Comparison of ENCODE assay signal across 10 mouse cellular contexts in genomic region chr11:53411738-53412137, GRCm38 (mm10). TPM values are rescaled to one million over a fixed set of nuclear protein-coding genes. Genes with fewer than 3 reads are reported as not detected.
DNase-seq lines count a peak whose midpoint lies in the region; ATAC-seq and TF ChIP-seq lines count a peak whose summit lies in the region.
"Had no signal": no experiment of that assay in that cellular context is flagged by ENCODE, and none has a peak within 500 bp of the region (broad histone marks: within the 10 kb centered on the region; RNA-seq: fewer than 3 reads in every experiment).

No protein-coding gene starts in this region.

- H3K27me3 ChIP-seq in midbrain, postnatal 0 days (ENCODE audit: insufficient read depth, low read length) = no peaks in the 10 kb centered on the region
- no peaks in the 10 kb centered on the region for H3K27me3 ChIP-seq in midbrain, embryonic 10.5 days (ENCODE audit: low read depth, poor library complexity, severe bottlenecking)
- no peaks in the 10 kb centered on the region for H3K27me3 ChIP-seq in splenic B cell, adult 2 months (ENCODE audit: control insufficient read depth, insufficient read depth, low read length, poor library complexity, severe bottlenecking)

- no peak overlapping the region for H3K9ac ChIP-seq in midbrain, postnatal 0 days (replicated peaks; ENCODE audit: low read length, poor library complexity, severe bottlenecking)

- no peak overlapping the region for H3K4me3 ChIP-seq in midbrain, postnatal 0 days (ENCODE audit: low read depth, low read length)
- H3K4me3 ChIP-seq in midbrain, embryonic 10.5 days = no peak overlapping the region

- H3K4me1 ChIP-seq in midbrain, postnatal 0 days (ENCODE audit: insufficient read depth, low read length) = no peaks in the 10 kb centered on the region
- no peaks in the 10 kb centered on the region for H3K4me1 ChIP-seq in midbrain, embryonic 10.5 days

- TF ChIP-seq CTCF in midbrain, postnatal 0 days (IDR thresholded peaks at IDR 0.05) = peak; percentile 76

- no peak for ATAC-seq in midbrain, postnatal 0 days (ENCODE audit: low FRiP score)

- H3K36me3 ChIP-seq in midbrain, postnatal 0 days (ENCODE audit: insufficient read depth, low read length) = peaks cover 65% of the 10 kb centered on the region
- H3K36me3 ChIP-seq in midbrain, embryonic 10.5 days = peaks cover 98% of the 10 kb centered on the region
- H3K36me3 ChIP-seq in splenic B cell, adult 2 months (ENCODE audit: control insufficient read depth, insufficient read depth, low read length, poor library complexity, severe bottlenecking) = peaks cover 37% of the 10 kb centered on the region

- no peaks in the 10 kb centered on the region for H3K9me3 ChIP-seq in midbrain, postnatal 0 days (ENCODE audit: low read length)
- no peaks in the 10 kb centered on the region for H3K9me3 ChIP-seq in midbrain, embryonic 10.5 days (replicated peaks)

- H3K4me2 ChIP-seq in midbrain, postnatal 0 days (ENCODE audit: low read depth, low read length, poor library complexity, severe bottlenecking) = no peak overlapping the region

- no peak overlapping the region for H3K27ac ChIP-seq in midbrain, postnatal 0 days (ENCODE audit: low read depth, low read length)
- H3K27ac ChIP-seq in midbrain, embryonic 10.5 days (replicated peaks) = no peak overlapping the region

- peak; percentile 21 for DNase-seq in gastrocnemius, adult 18-20 months (ENCODE audit: low spot score)
- DNase-seq in gastrocnemius, postnatal 25 days = no peak
- peak; percentile 41 for DNase-seq in midbrain, postnatal 0 days (ENCODE audit: low spot score)
- DNase-seq in midbrain, embryonic 10.5 days (ENCODE audit: low spot score) = no peak
- DNase-seq in forelimb bud, embryonic 11.5 days (ENCODE audit: low read depth, low spot score) = peak; percentile 29
- DNase-seq in splenic B cell, adult 2 months (ENCODE audit: low read depth, low spot score) = peak; percentile 42
- no peak for DNase-seq in right cerebral cortex, adult 18-20 months
- no peak for DNase-seq in right cerebral cortex, postnatal 4 days

RNA-seq across cellular contexts. Expression of gene Leap2, which starts 11.2 kb away (rescaled TPM):
- total RNA-seq in gastrocnemius, adult 18-20 months (2021) = not detected
- total RNA-seq in gastrocnemius, postnatal 25 days (2021) = not detected
- not detected in 2 replicates for total RNA-seq in midbrain, postnatal 0 days (2014; rRNA removed)
- not detected in 2 replicates for polyA plus RNA-seq in midbrain, postnatal 0 days (2015; fragmentation: Nextera tagmentation; extraction: Ambion mirVana)
- not detected in 2 replicates for polyA plus RNA-seq in midbrain, embryonic 10.5 days (2016; fragmentation: Nextera tagmentation; extraction: Ambion mirVana)
- total RNA-seq: layer of hippocampus, postnatal 25 days had no signal
- polyA plus RNA-seq: heart, embryonic 14.5 days had no signal

RNA-seq across cellular contexts. Expression of gene Uqcrq, which starts 18.9 kb away (rescaled TPM):
- total RNA-seq in gastrocnemius, adult 18-20 months (2021) = 1,000 to 10,000 TPM; 1,298 to 1,311 TPM
- 1,000 to 10,000 TPM; 1,448 to 1,479 TPM for total RNA-seq in gastrocnemius, postnatal 25 days (2021)
- total RNA-seq in midbrain, postnatal 0 days (2014; rRNA removed) = 19.6 and 23.8 TPM in 2 replicates
- polyA plus RNA-seq in midbrain, postnatal 0 days (2015; fragmentation: Nextera tagmentation; extraction: Ambion mirVana) = 860 and 944 TPM in 2 replicates
- polyA plus RNA-seq in midbrain, embryonic 10.5 days (2016; fragmentation: Nextera tagmentation; extraction: Ambion mirVana) = 597 and 602 TPM in 2 replicates

RNA-seq across cellular contexts. Expression of gene Gdf9, which starts 19.1 kb away (rescaled TPM):
- total RNA-seq in gastrocnemius, adult 18-20 months (2021) = under 1 TPM; 0.11 to 0.17 TPM
- under 1 TPM; 0.20 to 0.54 TPM for total RNA-seq in gastrocnemius, postnatal 25 days (2021)
- 0.05 and 5.5 TPM in 2 replicates for total RNA-seq in midbrain, postnatal 0 days (2014; rRNA removed)
- 1.1 and 2.3 TPM in 2 replicates for polyA plus RNA-seq in midbrain, postnatal 0 days (2015; fragmentation: Nextera tagmentation; extraction: Ambion mirVana)
- polyA plus RNA-seq in midbrain, embryonic 10.5 days (2016; fragmentation: Nextera tagmentation; extraction: Ambion mirVana) = 2.1 and 2.7 TPM in 2 replicates

RNA-seq across cellular contexts. Expression of gene Gm10447, which starts 45.2 kb away (rescaled TPM):
- total RNA-seq in gastrocnemius, adult 18-20 months (2021) = not detected
- not detected for total RNA-seq in gastrocnemius, postnatal 25 days (2021)
- not detected in 2 replicates for total RNA-seq in midbrain, postnatal 0 days (2014; rRNA removed)
- 0.11 TPM in 2 replicates for polyA plus RNA-seq in midbrain, postnatal 0 days (2015; fragmentation: Nextera tagmentation; extraction: Ambion mirVana)
- not detected in 2 replicates for polyA plus RNA-seq in midbrain, embryonic 10.5 days (2016; fragmentation: Nextera tagmentation; extraction: Ambion mirVana)

RNA-seq across cellular contexts. Expression of gene Shroom1, which starts 45.3 kb away (rescaled TPM):
- total RNA-seq in gastrocnemius, adult 18-20 months (2021) = under 1 TPM; 0.71 to 0.73 TPM
- total RNA-seq in gastrocnemius, postnatal 25 days (2021) = under 1 TPM; 0.23 to 0.35 TPM
- 5.4 and 10.9 TPM in 2 replicates for total RNA-seq in midbrain, postnatal 0 days (2014; rRNA removed)
- 3.4 and 4.1 TPM in 2 replicates for polyA plus RNA-seq in midbrain, postnatal 0 days (2015; fragmentation: Nextera tagmentation; extraction: Ambion mirVana)
- polyA plus RNA-seq in midbrain, embryonic 10.5 days (2016; fragmentation: Nextera tagmentation; extraction: Ambion mirVana) = 1.8 and 2.1 TPM in 2 replicates

Comparison
In these comparisons a context has a peak if more than half of its experiments do, and no peak if none do; other contexts are left out.
1. DNase-seq: peak in gastrocnemius, adult 18-20 months (single experiment), midbrain, postnatal 0 days (single experiment), forelimb bud, embryonic 11.5 days (single experiment) and splenic B cell, adult 2 months (single experiment); none in gastrocnemius, postnatal 25 days (single experiment), midbrain, embryonic 10.5 days (single experiment), right cerebral cortex, adult 18-20 months (single experiment) and right cerebral cortex, postnatal 4 days (single experiment).
2. RNA of gene Uqcrq, which starts 18.9 kb away (total RNA-seq): 1,448 to 1,479 TPM in gastrocnemius, postnatal 25 days and 1,298 to 1,311 TPM in gastrocnemius, adult 18-20 months; 19.6 to 23.8 TPM in midbrain, postnatal 0 days; every median in the first group is over 10 times any median in the second.